Mouse (Mus musculus): ENCODE measurements at regions not wholly inside any gene's neighbourhood (a gene's known extent, or its start where the extent isn't known, plus 50 kb on each side); places are given as distances from the start of the nearest gene placed in this dataset.

DNA sequence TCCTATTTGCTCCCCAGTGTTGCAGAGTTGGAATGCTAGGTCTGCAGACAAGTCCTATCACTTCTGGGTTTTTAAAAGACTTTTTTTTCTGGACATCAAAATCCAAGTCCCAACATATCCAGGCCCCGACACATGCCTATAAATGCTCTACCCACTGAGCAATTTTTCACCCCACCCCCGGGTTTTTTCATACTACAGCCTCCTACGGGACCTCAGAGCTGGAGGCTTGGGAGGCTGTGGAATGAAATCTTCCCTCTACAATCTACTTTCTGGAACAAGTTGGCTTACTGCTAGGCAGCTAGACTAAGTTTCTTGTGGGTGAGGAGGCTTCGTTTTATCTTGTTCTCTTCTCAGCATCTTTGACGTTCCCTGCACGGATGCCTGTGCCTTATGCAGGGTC is 724.7 kb downstream of the Pdcd6ip start:
- no peak for TF ChIP-seq POLR2A (IDR thresholded peaks at IDR 0.05; ENCODE audit: borderline replicate concordance, insufficient read depth, low read length)
- no peak for TF ChIP-seq CTCF (IDR thresholded peaks at IDR 0.05; ENCODE audit: borderline replicate concordance, insufficient read depth, low read depth, low read length)
